Mouse (Mus musculus) MEL (cell line): Measurements from ENCODE around the gene Ss18l2. TPM values are rescaled to one million over a fixed set of nuclear protein-coding genes. Genes with fewer than 3 reads are reported as not detected.

Experiments used
- DNase-seq: peaks from one replicate; pipeline ENCODE4 v3.0.0; 2011; ENCODE audit warnings: low read depth, low spot score
- H3K27ac ChIP-seq: 2 replicates; pipeline ENCODE4 v1.5.1; 2012; ENCODE audit warnings: low read depth, mild to moderate bottlenecking, control low read depth, low read length, moderate library complexity; ENCODE audit not compliant: control insufficient read depth
- H3K27me3 ChIP-seq, 2 experiments: fragments of 150-350 bp in 1 of 2; sonication (generic) in 1 of 2; 2 replicates each; pipeline ENCODE4 v1.6.1; 2012; ENCODE audit warnings: low read length in 2 of 2, mild to moderate bottlenecking in 2 of 2, improper control_type of control experiment in 1 of 2, moderate library complexity in 1 of 2; ENCODE audit not compliant: insufficient read depth in 2 of 2, control insufficient read depth in 1 of 2
- H3K36me3 ChIP-seq, 2 experiments: 2 replicates each; pipeline ENCODE4 v1.6.1; 2012 to 2014; ENCODE audit warnings: low read length in 2 of 2, improper control_type of control experiment in 1 of 2, inconsistent platforms in 1 of 2, mild to moderate bottlenecking in 1 of 2; ENCODE audit not compliant: insufficient read depth in 2 of 2, control insufficient read depth in 1 of 2
- H3K4me1 ChIP-seq, 2 experiments: fragments of 150-350 bp in 1 of 2; sonication (generic) in 1 of 2; 2 replicates each; pipeline ENCODE4 v1.6.1; 2012; ENCODE audit warnings: low read length in 2 of 2, improper control_type of control experiment in 1 of 2, mild to moderate bottlenecking in 1 of 2; ENCODE audit not compliant: insufficient read depth in 2 of 2, control insufficient read depth in 1 of 2
- H3K4me3 ChIP-seq, 2 experiments: fragments of 150-350 bp in 1 of 2; sonication (generic) in 1 of 2; 2 replicates each; pipeline ENCODE4 v1.5.1; 2012; ENCODE audit warnings: low read depth in 2 of 2, low read length in 2 of 2, mild to moderate bottlenecking in 2 of 2, moderate library complexity in 2 of 2, control low read depth in 1 of 2, improper control_type of control experiment in 1 of 2; ENCODE audit not compliant: control insufficient read depth in 1 of 2, insufficient read depth in 1 of 2
- H3K79me2 ChIP-seq: 2 replicates; pipeline ENCODE4 v1.6.1; 2012; ENCODE audit warnings: mild to moderate bottlenecking, low read length, moderate library complexity; ENCODE audit not compliant: control insufficient read depth, poor library complexity, insufficient read depth
- H3K9ac ChIP-seq: 2 replicates; pipeline ENCODE4 v1.6.1; 2012; ENCODE audit warnings: low read depth, mild to moderate bottlenecking, control low read depth, low read length, moderate library complexity; ENCODE audit not compliant: control insufficient read depth, poor library complexity, severe bottlenecking
- H3K9me3 ChIP-seq: fragments of 150-350 bp; sonication (generic); replicated peaks from 2 replicates; pipeline ENCODE4 v1.6.1; 2012; ENCODE audit warnings: mild to moderate bottlenecking, low read length, improper control_type of control experiment, moderate library complexity; ENCODE audit not compliant: insufficient read depth
- CHD2 ChIP-seq: IDR thresholded peaks from 2 replicates; pipeline ENCODE4 v1.6.1; 2011; ENCODE audit warnings: low read length, improper control_type of control experiment
- E2F4 ChIP-seq: IDR thresholded peaks from 2 replicates; pipeline ENCODE4 v1.6.1; 2011; ENCODE audit warnings: low read depth, low read length, improper control_type of control experiment, borderline replicate concordance
- EP300 ChIP-seq, 2 experiments: IDR thresholded peaks; 2 replicates each; pipeline ENCODE4 v1.6.1; 2011; ENCODE audit warnings: improper control_type of control experiment in 2 of 2, low read length in 2 of 2, low read depth in 1 of 2, mild to moderate bottlenecking in 1 of 2
- ETS1 ChIP-seq: IDR thresholded peaks from 2 replicates; pipeline ENCODE4 v1.6.1; 2012; ENCODE audit warnings: low read depth, mild to moderate bottlenecking, inconsistent platforms, low read length, improper control_type of control experiment, moderate library complexity
- GABPA ChIP-seq: IDR thresholded peaks from 2 replicates; pipeline ENCODE4 v1.6.1; 2012; ENCODE audit warnings: low read depth, mild to moderate bottlenecking, inconsistent platforms, low read length, improper control_type of control experiment, moderate library complexity
- GATA1 ChIP-seq: IDR thresholded peaks from 2 replicates; pipeline ENCODE4 v1.6.1; 2011; ENCODE audit warnings: low read depth, low read length, improper control_type of control experiment
- JUND ChIP-seq: IDR thresholded peaks from 2 replicates; pipeline ENCODE4 v1.6.1; 2011; ENCODE audit warnings: low read depth, mild to moderate bottlenecking, improper control_type of control experiment, low read length
- KAT2A ChIP-seq: conservative IDR thresholded peaks from 2 replicates; pipeline ENCODE4 v1.6.1; 2012; ENCODE audit warnings: low read depth, low read length, improper control_type of control experiment, inconsistent platforms
- MAZ ChIP-seq: IDR thresholded peaks from 2 replicates; pipeline ENCODE4 v1.6.1; 2012; ENCODE audit warnings: low read depth, mild to moderate bottlenecking, inconsistent platforms, low read length, improper control_type of control experiment
- MXI1 ChIP-seq: IDR thresholded peaks from 2 replicates; pipeline ENCODE4 v1.6.1; 2011; ENCODE audit warnings: mild to moderate bottlenecking, low read depth, low read length, improper control_type of control experiment
- MYB ChIP-seq: IDR thresholded peaks from 2 replicates; pipeline ENCODE4 v1.6.1; 2011; ENCODE audit warnings: mild to moderate bottlenecking, low read depth, low read length, improper control_type of control experiment
- MYC ChIP-seq: IDR thresholded peaks from 2 replicates; pipeline ENCODE4 v1.6.1; 2011; ENCODE audit warnings: low read depth, mild to moderate bottlenecking, low read length, improper control_type of control experiment, moderate library complexity
- NELFE ChIP-seq: IDR thresholded peaks from 2 replicates; pipeline ENCODE4 v1.6.1; 2011; ENCODE audit warnings: low read depth, low read length, improper control_type of control experiment
- POLR2A ChIP-seq, 2 experiments: IDR thresholded peaks; 2 replicates each; pipeline ENCODE4 v1.6.1; 2011 to 2012; ENCODE audit warnings: low read length in 2 of 2, mild to moderate bottlenecking in 2 of 2, control low read depth in 1 of 2, improper control_type of control experiment in 1 of 2, low read depth in 1 of 2, moderate library complexity in 1 of 2; ENCODE audit not compliant: control insufficient read depth in 1 of 2, insufficient read depth in 1 of 2, poor library complexity in 1 of 2
- POLR2AphosphoS5 ChIP-seq: IDR thresholded peaks from 2 replicates; pipeline ENCODE4 v1.6.1; 2012; ENCODE audit warnings: low read depth, borderline replicate concordance, mild to moderate bottlenecking, inconsistent platforms, low read length, moderate library complexity, mixed read lengths
- RAD21 ChIP-seq: IDR thresholded peaks from 2 replicates; pipeline ENCODE4 v1.6.1; 2011; ENCODE audit warnings: mild to moderate bottlenecking, low read depth, low read length, improper control_type of control experiment
- RCOR1 ChIP-seq: IDR thresholded peaks from 2 replicates; pipeline ENCODE4 v1.6.1; 2012; ENCODE audit warnings: low read depth, mild to moderate bottlenecking, inconsistent platforms, low read length, improper control_type of control experiment
- SMC3 ChIP-seq: IDR thresholded peaks from 2 replicates; pipeline ENCODE4 v1.6.1; 2011; ENCODE audit warnings: low read depth, low read length, improper control_type of control experiment
- TBP ChIP-seq: IDR thresholded peaks from 2 replicates; pipeline ENCODE4 v1.8.0; 2011; ENCODE audit warnings: low read depth, low read length, improper control_type of control experiment
- USF1 ChIP-seq: IDR thresholded peaks from 2 replicates; pipeline ENCODE4 v1.6.1; 2014; ENCODE audit warnings: low read depth, mild to moderate bottlenecking, inconsistent platforms, low read length, improper control_type of control experiment, moderate library complexity
- ZKSCAN1 ChIP-seq: IDR thresholded peaks from 2 replicates; pipeline ENCODE4 v1.6.1; 2012; ENCODE audit warnings: low read depth, mild to moderate bottlenecking, inconsistent platforms, low read length, improper control_type of control experiment, moderate library complexity
- ZMIZ1 ChIP-seq: IDR thresholded peaks from 2 replicates; pipeline ENCODE4 v1.6.1; 2012; ENCODE audit warnings: low read depth, mild to moderate bottlenecking, inconsistent platforms, low read length, improper control_type of control experiment, moderate library complexity
- ZNF384 ChIP-seq: IDR thresholded peaks from 2 replicates; pipeline ENCODE4 v1.6.1; 2012; ENCODE audit warnings: low read depth, mild to moderate bottlenecking, inconsistent platforms, low read length, improper control_type of control experiment
- polyA plus RNA-seq, 2 experiments: library from polyadenylated mRNA; stranded (reverse) in 1 of 2; unstranded in 1 of 2; fragments of >175 nt in 1 of 2; fragments of >200 nt in 1 of 2; gene quantifications; 2 replicates each; pipeline versions ENCODE4 v1.2.1 to v1.2.4; 2012; ENCODE audit warnings: low replicate concordance in 2 of 2, low read depth in 1 of 2; ENCODE audit not compliant: insufficient read length in 2 of 2, insufficient read depth in 1 of 2, missing spikeins in 1 of 2
- total RNA-seq: library from RNA; depleted of rRNA; stranded (reverse); fragments of 300-350 nt; gene quantifications from 2 replicates; pipeline ENCODE4 v1.2.3, GENCODE M21; 2012

Gene Ss18l2
- total and polyA plus RNA-seq, 3 experiments: 47.8 to 48.5 TPM; not detected in 1

- Histone ChIP-seq H3K4me3 (no peak overlapping the region), H3K4me1 (no peaks in the 10 kb centered on the region), H3K27ac (no peak overlapping the region), H3K79me2 (no peaks in the 10 kb centered on the region), H3K9me3 (no peaks in the 10 kb centered on the region), H3K27me3 (no peaks in the 10 kb centered on the region), H3K9ac (no peak overlapping the region), H3K36me3 (peaks cover 0 to 51% of the 10 kb centered on the region in 2 experiments; a peak in 2 of 4 replicates)
- TF ChIP-seq POLR2AphosphoS5 (no peak), JUND (no peak)
- DNase-seq: no peak
These were observed 30.4 kb downstream of the Ss18l2 start for GRCm38 (mm10) chr9:121740490-121740889.

- Histone ChIP-seq H3K27ac (no peak overlapping the region), H3K36me3 (peaks cover 0 to 48% of the 10 kb centered on the region in 2 experiments; a peak in 2 of 4 replicates), H3K79me2 (no peaks in the 10 kb centered on the region), H3K27me3 (no peaks in the 10 kb centered on the region), H3K9me3 (no peaks in the 10 kb centered on the region), H3K4me3 (no peak overlapping the region), H3K9ac (no peak overlapping the region), H3K4me1 (no peaks in the 10 kb centered on the region)
- DNase-seq: no peak
- TF ChIP-seq ZNF384 (no peak), MXI1 (no peak), MYC (no peak), ZKSCAN1 (no peak), KAT2A (no peak), GATA1 (no peak), EP300 (IDR thresholded peaks at IDR 0.05; ENCODE audit: low read depth in 1 of 2, low read length in 2 of 2) (no peak), NELFE (no peak)
These were observed 31.0 kb downstream of the Ss18l2 start for GRCm38 (mm10) chr9:121741168-121741567.

- Histone ChIP-seq H3K4me1 (no peaks in the 10 kb centered on the region), H3K4me3 (no peak overlapping the region), H3K79me2 (no peaks in the 10 kb centered on the region), H3K9me3 (no peaks in the 10 kb centered on the region), H3K27ac (no peak overlapping the region), H3K27me3 (no peaks in the 10 kb centered on the region), H3K36me3 (peaks cover 0 to 36% of the 10 kb centered on the region in 2 experiments; a peak in 2 of 4 replicates), H3K9ac (no peak overlapping the region)
- TF ChIP-seq E2F4 (no peak), RCOR1 (no peak), GABPA (no peak), USF1 (no peak), MXI1 (no peak), ZMIZ1 (no peak), CHD2 (no peak), POLR2A (IDR thresholded peaks at IDR 0.05; ENCODE audit: control insufficient read depth in 1 of 2, insufficient read depth in 1 of 2, low read depth in 1 of 2, low read length in 2 of 2, poor library complexity in 1 of 2) (no peak), ETS1 (no peak), EP300 (IDR thresholded peaks at IDR 0.05; ENCODE audit: low read depth in 1 of 2, low read length in 2 of 2) (no peak), TBP (no peak), KAT2A (no peak), MYB (no peak), SMC3 (no peak), JUND (no peak), RAD21 (no peak), MAZ (no peak)
- DNase-seq: peak; percentile 22
These were observed 33.9 kb downstream of the Ss18l2 start for GRCm38 (mm10) chr9:121744051-121744450.
